Mouse (Mus musculus) gastrocnemius, adult 8-10 months (tissue): Measurements from ENCODE around the gene Gm45062. TPM values are rescaled to one million over a fixed set of nuclear protein-coding genes. Genes with fewer than 3 reads are reported as not detected.
A peak's percentile ranks its signal among the peaks of the same experiment; 100 is the strongest.

Experiments used
- DNase-seq, 2 experiments: peaks; one replicate each; pipeline ENCODE4 v3.0.0; 2022; ENCODE audit warnings: low spot score in 2 of 2
- total RNA-seq, 4 experiments: library from RNA; stranded (reverse); gene quantifications; 2 replicates each; pipeline ENCODE4 v1.2.4; 2022

The Gm45062 gene
- total RNA-seq, 4 experiments from 2014 or later = 0.44 to 0.61 TPM; not detected in 2

DNA sequence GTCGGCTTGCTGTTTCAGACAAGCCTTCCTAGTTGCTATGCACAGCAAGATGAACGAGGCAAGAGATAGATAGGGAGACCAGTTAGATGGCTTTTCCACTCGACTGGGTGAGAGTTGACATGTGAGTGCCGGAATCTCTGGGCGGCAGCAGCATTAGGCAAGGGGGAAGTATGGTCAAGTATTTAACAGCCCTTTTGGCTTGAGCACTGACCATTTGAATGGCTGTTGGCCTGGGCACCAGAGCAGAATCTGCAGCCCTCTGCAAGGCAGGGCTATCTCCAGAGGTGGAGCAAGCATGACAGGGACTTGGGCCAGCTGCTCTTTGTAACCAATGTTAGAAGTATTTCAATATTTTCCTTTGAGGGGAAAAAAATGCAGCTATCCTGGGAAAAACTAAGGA, 213.7 kb downstream of the Gm45062 start:
- DNase-seq = peak in 1 of 2 experiments; percentile 30

DNA sequence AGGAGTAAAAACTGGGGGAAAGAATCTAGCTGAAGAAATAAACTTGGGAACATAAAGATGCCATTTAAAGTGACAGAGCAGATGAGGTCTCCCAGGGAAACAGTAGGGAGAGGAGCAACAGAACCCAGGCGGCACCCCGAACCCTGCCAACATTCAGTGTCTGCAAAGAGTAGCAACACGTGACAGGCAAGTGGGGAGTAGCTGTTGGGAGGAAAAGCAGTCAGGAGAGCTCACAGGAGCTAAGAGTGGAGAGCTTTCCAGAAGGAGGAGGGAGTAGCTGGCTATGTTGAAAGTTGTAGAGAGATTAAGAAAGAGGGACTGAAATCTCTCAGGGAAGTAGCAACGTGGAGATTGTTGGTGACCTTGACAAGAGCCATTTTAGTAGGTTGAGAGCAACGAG, 214.2 kb downstream of the Gm45062 start:
- peak in 1 of 2 experiments; percentile 6 for DNase-seq

DNA sequence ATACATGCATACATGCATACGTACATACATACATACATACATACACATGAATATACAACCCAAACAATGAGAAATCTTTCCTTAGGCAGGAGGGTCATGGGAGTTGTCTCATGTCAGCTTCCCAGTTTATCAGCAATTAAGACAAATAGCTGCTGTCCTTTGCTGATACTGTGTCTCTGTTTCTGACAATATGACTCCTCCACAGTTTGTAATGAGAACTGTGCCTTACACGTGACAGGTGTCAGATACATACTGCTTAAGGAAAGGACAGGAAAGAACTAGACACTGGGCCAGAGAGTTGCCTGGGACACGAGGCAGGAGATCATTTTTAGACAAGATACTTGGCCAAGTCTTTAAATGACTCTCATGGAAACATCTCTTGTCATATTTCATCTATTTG, 215.1 kb downstream of the Gm45062 start:
- DNase-seq = no peak

DNA sequence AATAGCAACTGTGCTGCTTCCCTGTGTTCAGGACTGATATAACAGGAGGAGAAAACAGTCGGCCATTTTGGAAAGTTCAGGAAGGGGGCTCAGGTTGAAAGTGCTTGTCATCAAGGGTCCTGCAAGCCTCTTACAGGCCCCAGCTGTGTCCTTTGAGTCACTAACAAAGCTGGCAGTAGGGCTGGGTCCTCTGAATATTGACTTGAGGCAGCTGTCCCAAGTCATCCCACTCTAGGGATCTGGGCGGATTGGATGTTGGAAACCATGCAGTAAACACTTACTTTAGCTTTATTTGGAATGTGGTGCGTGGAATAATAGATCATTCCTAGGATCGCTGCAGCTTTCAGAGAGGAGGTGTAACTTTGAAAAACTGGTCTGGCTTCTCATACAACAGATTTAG, 215.6 kb downstream of the Gm45062 start:
- no peak for DNase-seq

DNA sequence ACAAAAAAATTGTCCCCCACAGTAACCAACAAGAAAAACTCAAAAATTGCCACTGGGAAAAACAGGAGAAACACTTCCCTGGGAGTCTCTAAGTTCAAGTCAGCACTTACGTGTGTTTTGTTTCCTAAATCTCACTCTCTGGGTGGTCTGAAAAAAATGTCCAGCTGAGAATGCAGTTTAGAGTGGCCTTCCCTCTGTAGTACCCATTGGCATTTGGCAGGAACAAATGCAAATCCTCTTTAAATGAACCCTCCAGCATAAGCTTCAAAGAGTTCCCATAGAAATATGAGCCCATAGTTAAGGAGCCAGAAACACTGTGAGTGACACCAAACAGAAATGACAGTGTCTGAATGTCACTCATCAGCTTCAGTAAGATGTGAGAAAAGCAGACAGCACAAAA, 219.9 kb downstream of the Gm45062 start:
- DNase-seq = no peak

DNA sequence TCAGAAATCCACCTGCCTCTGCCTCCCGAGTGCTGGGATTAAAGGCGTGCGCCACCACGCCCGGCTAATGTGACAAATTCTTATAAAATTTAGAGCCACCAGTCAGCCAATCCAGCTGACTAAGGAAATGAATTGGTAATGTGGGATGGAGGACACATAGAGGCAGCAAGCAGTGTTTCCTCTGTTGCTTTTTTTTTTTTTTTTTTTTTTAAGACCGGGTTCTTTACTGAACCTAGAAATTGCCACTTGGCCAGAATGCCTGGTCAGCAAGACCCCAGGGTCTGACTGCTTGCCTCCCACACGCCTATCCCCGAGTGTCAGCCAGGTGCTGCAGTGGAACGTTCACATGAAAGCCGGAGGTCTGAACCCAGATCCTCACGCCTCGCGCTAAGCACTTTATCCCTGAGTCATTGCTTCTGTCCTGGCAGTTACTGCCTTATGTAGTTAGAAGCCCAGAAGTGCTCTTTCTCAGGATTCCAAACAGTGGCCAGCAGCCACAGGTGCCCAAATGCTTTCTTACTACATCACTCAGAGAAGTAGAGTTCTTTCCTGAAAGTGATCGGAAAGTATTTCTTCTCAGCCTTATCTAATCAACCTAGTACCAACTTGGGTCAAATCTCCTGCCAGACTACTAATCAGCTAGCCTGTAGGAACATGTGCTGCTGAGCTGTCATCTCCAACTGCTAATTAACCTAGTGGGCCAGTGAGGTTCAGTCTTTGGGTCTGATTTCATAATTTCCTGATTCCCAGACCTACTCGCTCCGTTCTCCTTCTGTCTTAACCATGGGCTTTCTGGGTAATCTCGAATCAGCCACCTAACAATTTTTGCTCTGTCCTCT, 225.4 kb downstream of the Gm45062 start:
- no peak for DNase-seq

DNA sequence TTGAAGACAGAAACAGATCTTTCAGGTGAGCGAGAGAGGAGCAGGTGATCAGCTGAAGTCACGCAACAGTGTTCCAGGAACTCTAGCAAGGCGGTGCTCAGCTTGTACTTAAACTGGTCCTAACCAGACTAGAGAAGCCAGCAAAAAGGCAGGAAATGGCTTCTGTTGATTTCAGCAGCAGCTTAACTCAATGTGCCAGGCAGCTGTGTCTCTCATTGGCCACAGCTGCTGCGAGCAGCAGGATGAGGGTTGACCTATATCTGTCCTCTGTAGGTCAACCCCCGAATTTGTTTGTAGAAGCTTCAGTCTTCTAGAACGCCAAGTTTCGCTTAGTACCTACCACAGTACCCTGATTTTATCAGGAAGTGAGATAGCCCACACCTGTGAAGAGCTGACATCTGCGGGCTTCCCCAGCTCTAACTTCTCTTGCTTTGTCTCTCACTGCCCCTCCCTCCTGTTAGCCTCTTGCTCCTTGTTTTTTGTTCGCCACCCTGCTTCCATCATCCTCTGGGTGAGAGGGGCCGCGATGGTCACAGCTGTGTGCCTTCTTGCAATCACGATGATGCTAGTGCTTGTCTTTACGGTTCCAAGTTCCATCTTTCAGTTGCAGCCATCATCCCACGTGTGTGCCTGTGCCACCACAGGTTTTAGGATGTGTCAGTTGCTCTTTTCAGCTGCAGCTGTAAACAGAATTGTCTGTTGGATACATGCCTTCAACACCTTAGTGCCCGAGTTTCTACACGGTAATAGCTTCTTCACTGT, 226.3 kb downstream of the Gm45062 start:
- DNase-seq = no peak

DNA sequence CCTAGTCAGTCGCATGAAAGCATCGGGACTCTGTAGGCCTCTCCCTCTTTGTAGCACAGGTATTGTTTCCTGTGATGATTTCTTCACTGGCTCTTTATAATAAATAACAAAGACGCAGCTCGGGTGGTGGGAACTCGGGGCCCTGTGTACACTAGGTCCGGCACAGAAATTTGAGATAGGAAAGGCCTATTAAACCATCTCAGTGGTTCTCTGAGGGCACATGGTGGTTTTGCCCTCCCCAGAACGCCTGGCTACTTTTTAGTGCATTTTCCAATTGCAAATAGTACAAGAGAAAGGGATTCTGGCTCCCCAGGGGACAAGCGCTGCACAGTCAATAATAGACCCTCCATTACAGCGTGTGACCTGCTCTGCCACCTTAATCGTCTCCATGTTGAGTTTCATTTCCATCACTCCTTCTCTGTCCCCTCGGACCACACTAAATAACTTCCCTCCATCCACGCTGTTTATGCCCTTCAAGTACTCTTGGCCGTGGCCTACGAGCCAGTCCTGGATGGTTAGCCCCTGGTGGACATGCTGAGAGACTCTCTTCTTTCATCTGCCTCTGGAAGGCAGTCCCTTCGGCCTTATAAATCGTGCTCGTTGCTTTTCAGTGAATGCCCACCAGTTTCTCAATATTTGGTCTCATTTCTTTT, 227.3 kb downstream of the Gm45062 start:
- no peak for DNase-seq

DNA sequence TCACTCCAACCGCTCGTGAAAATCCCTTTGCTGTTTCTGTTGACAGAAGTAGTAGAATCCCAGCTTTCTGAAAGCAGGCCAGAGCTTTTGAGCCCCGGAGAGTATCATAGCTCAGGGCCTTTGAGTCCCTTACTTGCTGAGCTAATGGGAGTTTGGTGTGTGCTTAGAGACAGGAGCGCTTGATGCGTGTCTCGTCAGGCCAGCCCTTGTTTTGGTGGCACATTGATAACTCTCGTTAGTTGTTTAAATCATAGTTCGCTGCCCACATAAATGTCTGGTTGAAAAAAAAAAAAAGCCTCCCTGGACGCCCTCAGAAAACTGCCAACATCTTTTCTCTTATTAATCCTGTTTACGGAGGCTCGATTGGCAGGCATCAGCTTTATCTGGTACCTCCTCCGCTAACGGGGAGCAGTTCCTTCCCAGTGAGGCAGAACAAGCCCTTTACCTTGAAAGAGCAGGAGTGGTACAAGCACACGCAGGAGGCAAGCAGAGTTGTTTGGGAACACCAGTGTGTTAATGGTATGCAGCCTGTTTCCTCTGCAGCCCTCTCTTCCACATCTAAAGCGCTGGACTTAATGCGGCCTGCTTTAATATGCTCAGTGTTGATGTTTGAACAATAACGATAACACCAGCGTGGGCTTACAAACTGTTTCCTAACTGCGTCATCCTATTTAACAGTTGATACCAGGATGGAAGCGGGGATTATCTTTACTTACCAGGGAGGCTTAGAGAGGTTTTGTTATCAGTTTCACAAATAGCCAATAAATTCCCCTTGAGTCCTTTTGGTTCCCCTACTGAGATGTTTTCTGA, 228.0 kb downstream of the Gm45062 start:
- DNase-seq = no peak

DNA sequence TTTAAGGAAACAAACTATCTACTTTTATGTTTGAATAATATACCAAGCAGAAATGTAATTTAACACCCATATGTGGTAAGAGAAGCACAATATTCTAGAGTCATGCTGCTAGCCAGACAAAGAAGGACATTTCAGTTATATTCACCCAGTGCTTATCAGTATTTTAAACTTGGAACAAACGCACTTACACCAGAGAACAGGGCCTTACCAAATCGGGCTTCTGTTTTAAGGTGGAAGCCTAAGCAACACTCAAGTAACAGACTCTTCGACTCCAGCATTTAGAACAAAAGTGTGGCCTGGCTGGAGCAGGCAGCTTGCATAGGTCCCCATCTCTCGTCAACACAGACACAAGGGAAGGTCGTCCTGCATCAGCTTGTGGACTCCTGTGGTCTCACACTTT, 229.0 kb downstream of the Gm45062 start:
- no peak for DNase-seq

DNA sequence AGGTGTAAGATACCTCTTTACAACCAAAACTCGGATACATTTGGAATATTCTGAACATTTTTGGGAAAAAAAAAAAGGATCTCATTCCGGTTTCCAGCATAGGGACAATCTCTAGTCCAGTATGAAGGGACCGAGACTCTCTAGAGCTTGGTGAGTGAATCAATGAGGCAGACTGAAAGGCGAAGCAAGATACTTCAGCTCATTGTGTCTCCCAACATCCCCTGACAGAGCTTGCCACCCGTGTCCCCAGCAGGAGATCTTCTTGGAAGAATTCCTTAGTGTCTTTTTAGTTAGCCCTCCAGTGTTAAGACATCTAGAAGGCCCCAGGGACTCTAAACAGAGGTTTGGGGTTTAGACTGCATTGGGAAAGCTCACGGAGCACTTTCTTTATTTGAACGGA, 230.0 kb downstream of the Gm45062 start:
- DNase-seq = no peak

DNA sequence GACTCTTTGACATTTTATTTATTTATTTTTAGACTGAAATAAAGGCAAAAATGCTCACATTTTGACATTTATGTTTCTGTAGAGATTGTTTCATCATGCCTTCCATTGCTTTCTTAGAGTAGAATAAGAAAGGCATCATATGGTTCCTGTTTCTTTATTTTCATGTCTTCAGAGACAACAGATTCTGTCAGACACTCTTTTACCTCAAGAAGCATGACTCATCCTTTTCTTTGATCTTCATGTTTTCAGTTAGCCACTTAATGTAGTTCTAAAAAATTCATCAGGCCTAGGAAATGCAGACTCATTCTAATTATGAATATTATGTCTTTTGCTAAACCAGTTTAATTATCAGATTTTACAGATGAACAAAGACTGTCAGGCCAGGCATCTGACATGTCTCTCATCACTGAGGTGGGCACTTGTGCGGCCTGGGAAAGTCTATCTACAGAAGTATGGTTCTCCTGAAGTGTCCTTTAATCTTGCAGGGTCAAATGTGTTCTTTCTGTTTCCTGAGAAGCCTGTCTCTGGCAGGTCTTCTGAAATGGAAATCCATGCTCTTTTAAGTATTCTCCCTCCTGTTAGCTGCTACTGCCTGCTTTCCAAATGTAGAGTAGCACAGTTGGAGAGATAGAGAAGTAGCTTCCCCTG, 230.8 kb downstream of the Gm45062 start:
- no peak for DNase-seq

DNA sequence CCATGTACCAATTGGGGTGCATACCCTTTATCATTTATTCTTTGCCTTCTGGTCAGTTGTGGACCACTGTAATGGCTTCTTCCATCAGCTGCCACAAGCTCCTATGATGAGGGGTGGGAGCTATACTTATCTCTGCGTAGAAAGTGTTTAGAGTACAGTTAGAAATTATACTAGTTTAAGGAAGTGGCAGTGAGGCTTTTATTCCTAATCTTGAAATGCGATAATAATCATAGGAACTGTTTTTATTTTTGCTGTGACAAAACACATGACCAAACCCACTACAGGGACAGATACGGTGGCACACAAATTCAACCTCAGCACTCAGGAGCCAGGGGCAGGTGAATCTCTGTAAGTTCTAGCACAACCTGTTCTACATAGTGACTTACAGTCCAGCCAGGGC, 233.0 kb downstream of the Gm45062 start:
- no peak for DNase-seq

DNA sequence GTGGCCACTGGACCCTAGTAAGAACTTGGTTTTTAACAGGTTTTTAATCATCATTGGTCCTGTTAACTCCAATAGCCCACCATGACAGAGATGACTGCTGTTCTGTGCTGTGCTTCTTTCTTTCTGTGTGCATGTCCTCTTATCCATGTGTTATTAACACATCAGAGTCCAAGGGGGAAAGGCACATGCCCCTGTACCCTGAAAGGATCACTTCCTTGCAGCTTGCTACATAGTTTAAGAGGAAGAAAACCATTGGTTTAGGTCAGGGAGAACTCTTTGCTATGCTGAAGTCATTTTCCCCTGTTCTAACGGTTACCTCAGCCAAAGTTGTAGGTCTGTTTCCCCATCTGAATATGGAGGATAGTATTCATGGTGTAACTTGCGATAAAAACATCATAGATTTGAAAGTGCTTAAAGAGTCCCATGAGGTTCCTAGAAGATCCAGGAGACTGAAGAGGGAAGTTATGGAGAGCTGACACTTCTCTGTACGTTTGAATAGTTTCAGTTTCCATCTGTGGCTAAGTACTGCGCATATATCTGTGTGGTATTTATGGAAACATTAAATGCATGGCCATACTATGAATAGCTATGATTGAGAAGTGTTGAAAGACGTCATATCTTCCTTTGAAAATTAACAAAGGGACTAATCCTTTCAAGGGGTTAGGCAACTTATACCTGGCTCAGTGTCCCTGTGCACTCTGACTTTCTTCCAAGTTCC, 236.0 kb downstream of the Gm45062 start:
- DNase-seq = no peak

DNA sequence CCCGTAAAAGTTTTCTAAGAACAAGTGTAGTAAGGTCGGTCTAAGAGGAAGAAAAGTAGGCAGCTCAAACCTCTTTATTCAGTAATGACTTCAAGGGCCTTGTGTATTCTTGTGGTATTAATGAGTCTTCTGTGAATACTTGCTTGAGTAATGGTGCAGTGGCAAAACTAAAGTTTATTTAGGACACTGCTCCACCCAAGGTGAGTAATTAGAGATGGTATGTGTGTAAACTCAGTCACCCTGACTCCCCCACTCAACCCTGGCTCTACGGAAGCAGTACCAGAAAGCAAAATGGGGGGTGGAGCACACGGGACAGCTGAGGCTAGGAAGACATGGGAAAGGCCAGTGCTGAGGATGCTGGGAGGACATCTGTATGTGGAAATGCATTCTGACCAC, 236.6 kb downstream of the Gm45062 start:
- DNase-seq = no peak

DNA sequence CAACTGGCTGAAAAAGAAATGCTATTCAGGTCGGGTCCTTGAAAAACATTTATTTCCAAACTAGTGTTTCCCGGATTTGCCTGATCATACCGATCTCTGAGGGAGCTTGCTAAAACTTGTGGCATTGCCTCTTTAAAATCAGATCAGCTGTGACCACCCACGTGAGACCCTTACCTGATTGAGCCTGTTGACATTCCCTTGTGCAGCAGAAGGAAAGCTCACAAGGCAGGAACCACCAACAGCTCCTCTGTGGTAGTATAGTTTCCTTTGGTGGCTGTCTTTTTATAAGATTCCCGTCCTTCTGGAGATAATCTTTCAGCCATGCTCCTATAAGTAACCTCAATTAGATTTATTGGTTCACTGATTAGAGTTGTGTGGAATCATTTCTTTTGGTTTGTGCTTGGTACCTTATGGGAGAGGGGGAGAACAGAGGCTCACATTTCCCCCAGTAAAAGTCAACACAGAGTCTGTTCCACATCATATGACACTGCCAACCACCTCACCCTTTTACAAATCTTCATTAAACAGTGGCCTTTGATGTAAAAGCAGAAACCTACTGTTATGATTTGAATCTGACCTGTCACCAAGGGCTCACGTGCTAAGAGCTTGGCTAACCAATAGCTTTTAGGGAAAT, 238.1 kb downstream of the Gm45062 start:
- no peak for DNase-seq

DNA sequence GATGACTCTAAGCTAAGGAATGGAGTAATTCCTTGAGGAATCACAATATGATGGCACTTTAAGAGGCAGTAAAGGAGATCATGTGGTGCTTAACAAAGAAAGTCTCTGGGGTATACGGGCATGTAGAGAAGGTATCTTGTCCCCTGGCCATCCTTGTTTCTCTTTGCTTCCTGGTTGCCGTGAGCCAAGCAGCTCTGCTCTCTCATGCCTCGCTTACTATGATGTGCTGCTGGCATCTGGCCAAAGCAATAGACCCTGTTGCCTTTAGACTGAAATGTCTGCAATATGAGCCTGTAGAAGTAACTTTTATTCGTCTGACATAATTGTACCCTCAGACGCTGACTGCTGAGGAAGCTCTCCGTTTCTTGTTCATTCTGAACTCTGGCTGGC, 238.6 kb downstream of the Gm45062 start:
- DNase-seq = no peak

DNA sequence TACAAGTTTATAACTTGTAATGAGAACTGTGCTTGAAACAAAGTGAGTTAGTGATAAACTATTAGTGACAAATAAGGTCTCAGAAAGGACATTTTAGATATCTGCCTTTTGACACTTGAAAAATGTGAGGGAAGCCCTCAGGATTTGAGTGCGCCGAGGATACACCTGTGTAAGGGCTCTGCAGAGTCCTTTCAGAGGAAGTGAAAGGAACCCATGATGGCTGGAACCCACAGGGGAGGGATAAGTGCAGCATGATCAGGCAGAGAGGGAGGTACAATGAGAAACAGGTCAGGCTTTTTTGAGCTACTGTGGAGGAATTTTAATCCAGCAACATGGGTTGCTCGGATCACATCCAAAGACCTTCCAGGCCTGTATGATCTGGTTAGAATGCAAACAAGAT, 239.7 kb downstream of the Gm45062 start:
- DNase-seq = no peak

DNA sequence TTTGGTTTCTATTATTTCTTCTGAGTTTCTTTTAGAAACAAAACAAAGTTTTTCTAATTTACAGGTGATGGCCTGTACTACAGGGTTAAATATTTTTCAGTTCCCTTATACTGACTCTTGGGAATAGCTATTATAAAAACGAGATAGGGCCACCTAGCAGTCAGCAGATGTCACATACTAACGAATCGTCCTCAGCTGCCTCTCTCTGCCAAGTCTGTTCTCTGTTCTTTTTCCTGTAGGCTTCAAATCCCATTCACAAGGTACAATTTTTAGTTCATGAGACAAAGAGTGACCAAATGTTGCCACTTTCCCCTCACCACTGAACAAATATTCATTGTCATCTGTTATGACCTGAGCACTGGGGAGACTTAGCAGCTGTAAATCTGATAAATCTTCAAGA, 244.7 kb downstream of the Gm45062 start:
- no peak for DNase-seq
